Mouse (Mus musculus) kidney, adult 2 months (tissue): ENCODE results near the gene Sik3.

Experiments
- CTCF ChIP-seq: fragments of 200-500 bp; conservative IDR thresholded peaks from 2 replicates; pipeline ENCODE4 v1.5.1; 2011; ENCODE audit warnings: low read depth, mild to moderate bottlenecking, control low read depth, low read length, moderate library complexity, mixed read lengths; ENCODE audit not compliant: insufficient read depth, insufficient read length
- POLR2A ChIP-seq: fragments of 200-500 bp; IDR thresholded peaks from one replicate; pipeline ENCODE4 v1.6.1; 2011; ENCODE audit warnings: low read depth, low read length, control low read depth

GRCm38 (mm10) chr9:46118844-46119385 is 106.3 kb downstream of the Sik3 start:
- TF ChIP-seq CTCF (no peak), POLR2A (no peak)
